19 mouse cellular contexts compared by ENCODE assay signal in the genomic region with DNA sequence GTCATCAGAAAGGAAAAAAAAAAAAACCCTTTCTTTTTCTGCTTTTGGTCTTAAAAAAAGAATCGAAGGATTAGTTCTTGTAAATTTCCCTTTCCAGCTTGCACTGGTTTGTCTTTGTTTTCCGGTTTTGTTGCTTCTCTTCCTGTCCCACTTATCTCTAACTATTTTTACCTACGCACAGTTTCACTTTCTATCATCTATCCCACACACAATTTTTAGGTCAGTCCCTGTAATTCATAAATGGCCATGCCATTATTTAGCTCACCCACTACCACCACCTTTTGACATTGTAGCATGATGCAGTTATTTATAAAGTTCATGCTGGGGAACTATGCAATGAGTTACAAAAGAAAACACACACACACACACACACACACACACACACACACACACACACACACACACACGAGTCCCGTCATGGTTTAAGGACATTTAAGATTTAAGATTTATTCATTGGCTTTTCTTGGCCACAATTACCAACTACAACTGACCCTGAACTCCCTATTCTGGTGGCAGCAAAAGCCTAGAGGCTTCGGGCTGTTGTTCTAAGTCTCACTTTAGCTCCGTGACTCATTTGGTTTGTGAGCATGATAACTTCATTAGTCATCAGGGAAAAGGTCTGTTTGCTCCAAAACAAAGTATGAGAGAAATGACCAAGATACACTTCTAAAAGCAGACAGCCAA.
A peak's percentile ranks its signal among the peaks of the same experiment; 100 is the strongest.
DNase-seq lines count a peak whose midpoint lies in the region; ATAC-seq and TF ChIP-seq lines count a peak whose summit lies in the region.
"Had no signal": no experiment of that assay in that cellular context is flagged by ENCODE, and none has a peak within 500 bp of the region (broad histone marks: within the 10 kb centered on the region; RNA-seq: fewer than 3 reads in every experiment).

No protein-coding gene starts in this region.

- H3K4me2 ChIP-seq in heart, postnatal 0 days (ENCODE audit: low read depth, low read length), result no peak overlapping the region
- peak overlapping the region; percentile 61 for H3K4me2 ChIP-seq in myocyte (ENCODE audit: low read depth)
- no peak overlapping the region for H3K4me2 ChIP-seq in intestine, embryonic 15.5 days (replicated peaks)
- H3K4me2 ChIP-seq in hindbrain, embryonic 13.5 days, result no peak overlapping the region
- H3K4me2 ChIP-seq: limb, embryonic 12.5 days; midbrain, embryonic 13.5 days; neural tube, embryonic 13.5 days had no signal

- no peaks in the 10 kb centered on the region for H3K79me2 ChIP-seq in myocyte (ENCODE audit: control insufficient read depth, insufficient read depth)

- no peak for TF ChIP-seq CTCF in heart, postnatal 0 days (IDR thresholded peaks at IDR 0.05; ENCODE audit: low read depth)

- ATAC-seq in heart, postnatal 0 days (ENCODE audit: insufficient read depth, low read depth), result no peak
- ATAC-seq in CD4-positive, CD25-positive, alpha-beta regulatory T cell, adult 4 months, result peak; percentile 71
- ATAC-seq in intestine, embryonic 15.5 days, result no peak
- no peak for ATAC-seq in hindbrain, embryonic 13.5 days (ENCODE audit: low FRiP score)
- ATAC-seq: hindbrain, postnatal 0 days; midbrain, embryonic 13.5 days had no signal

- no peaks in the 10 kb centered on the region for H3K27me3 ChIP-seq in heart, postnatal 0 days (ENCODE audit: control insufficient read depth, insufficient read depth, low read length)
- H3K27me3 ChIP-seq in myocyte (ENCODE audit: control insufficient read depth, insufficient read depth, insufficient read length), result no peaks in the 10 kb centered on the region
- H3K27me3 ChIP-seq in intestine, embryonic 15.5 days (replicated peaks), result no peaks in the 10 kb centered on the region
- no peaks in the 10 kb centered on the region for H3K27me3 ChIP-seq in hindbrain, embryonic 13.5 days
- H3K27me3 ChIP-seq: limb, embryonic 12.5 days; midbrain, embryonic 13.5 days; neural tube, embryonic 13.5 days had no signal

- no peaks in the 10 kb centered on the region for H3K9me3 ChIP-seq in heart, postnatal 0 days (replicated peaks; ENCODE audit: control insufficient read depth, low read length)
- no peaks in the 10 kb centered on the region for H3K9me3 ChIP-seq in intestine, embryonic 15.5 days
- no peaks in the 10 kb centered on the region for H3K9me3 ChIP-seq in hindbrain, embryonic 13.5 days
- H3K9me3 ChIP-seq: forebrain, embryonic 10.5 days; limb, embryonic 12.5 days; midbrain, embryonic 13.5 days; neural tube, embryonic 13.5 days had no signal

- TF ChIP-seq EP300 in heart, postnatal 0 days (IDR thresholded peaks at IDR 0.05; ENCODE audit: low read depth), result no peak

- no peak overlapping the region for H3ac ChIP-seq in myocyte (ENCODE audit: control insufficient read depth, insufficient read length)

- peak; percentile 12 for DNase-seq in heart, postnatal 0 days (ENCODE audit: low spot score)
- DNase-seq in heart, postnatal 25 days (ENCODE audit: low spot score), result no peak
- DNase-seq in adrenal gland, postnatal 10 days, result peak; percentile 47
- no peak for DNase-seq in frontal cortex, postnatal 25 days (ENCODE audit: low spot score in 2 of 2)
- DNase-seq: cerebellum, postnatal 14 days; heart, postnatal 14 days; kidney, postnatal 36 days; layer of hippocampus, postnatal 36 days; lung, postnatal 36 days; retina, postnatal 1 day had no signal

- no peaks in the 10 kb centered on the region; the same call in 1 of the 2 replicates for H3K4me1 ChIP-seq in heart, postnatal 0 days (ENCODE audit: control insufficient read depth, insufficient read depth)
- H3K4me1 ChIP-seq in intestine, embryonic 15.5 days (replicated peaks), result no peaks in the 10 kb centered on the region
- no peaks in the 10 kb centered on the region for H3K4me1 ChIP-seq in hindbrain, embryonic 13.5 days (replicated peaks)
- H3K4me1 ChIP-seq: forebrain, embryonic 10.5 days; limb, embryonic 12.5 days; midbrain, embryonic 13.5 days; neural tube, embryonic 13.5 days had no signal

- WGBS in heart, postnatal 0 days, result 44% methylated on average over 7 of the region's 7 CpGs
- 73% methylated on average over 7 of the region's 7 CpGs for WGBS in intestine, embryonic 15.5 days
- WGBS in hindbrain, embryonic 13.5 days, result 89% methylated on average over 7 of the region's 7 CpGs

- no peak overlapping the region for H3K4me3 ChIP-seq in heart, postnatal 0 days (ENCODE audit: low read depth, low read length)
- H3K4me3 ChIP-seq in myocyte, result no peak overlapping the region
- no peak overlapping the region for H3K4me3 ChIP-seq in intestine, embryonic 15.5 days (replicated peaks)
- no peak overlapping the region for H3K4me3 ChIP-seq in hindbrain, embryonic 13.5 days
- H3K4me3 ChIP-seq: forebrain, embryonic 10.5 days; limb, embryonic 12.5 days; midbrain, embryonic 13.5 days; neural tube, embryonic 13.5 days had no signal

- H3K36me3 ChIP-seq in heart, postnatal 0 days (replicated peaks; ENCODE audit: control insufficient read depth, insufficient read depth, low read length), result no peaks in the 10 kb centered on the region
- H3K36me3 ChIP-seq in myocyte (ENCODE audit: control insufficient read depth, insufficient read depth), result no peaks in the 10 kb centered on the region
- H3K36me3 ChIP-seq in intestine, embryonic 15.5 days, result no peaks in the 10 kb centered on the region
- no peaks in the 10 kb centered on the region for H3K36me3 ChIP-seq in hindbrain, embryonic 13.5 days
- H3K36me3 ChIP-seq: forebrain, embryonic 10.5 days; limb, embryonic 12.5 days; midbrain, embryonic 13.5 days; neural tube, embryonic 13.5 days had no signal

- no peak for TF ChIP-seq POLR2A in myocyte (IDR thresholded peaks at IDR 0.05; ENCODE audit: insufficient read length, low read depth)

- intact Hi-C loops in heart, postnatal 25 days (cut with DNase I), result no loop called here

- H3K9ac ChIP-seq in heart, postnatal 0 days (replicated peaks; ENCODE audit: low read depth, low read length), result no peak overlapping the region
- no peak overlapping the region for H3K9ac ChIP-seq in intestine, embryonic 15.5 days
- no peak overlapping the region for H3K9ac ChIP-seq in hindbrain, embryonic 13.5 days
- H3K9ac ChIP-seq: limb, embryonic 12.5 days; midbrain, embryonic 13.5 days; neural tube, embryonic 13.5 days had no signal

- no peak overlapping the region for H3K27ac ChIP-seq in heart, postnatal 0 days (ENCODE audit: low read depth)
- no peak overlapping the region for H3K27ac ChIP-seq in intestine, embryonic 15.5 days
- H3K27ac ChIP-seq in hindbrain, embryonic 13.5 days, result no peak overlapping the region
- H3K27ac ChIP-seq: forebrain, embryonic 10.5 days; hindbrain, postnatal 0 days; limb, embryonic 12.5 days; midbrain, embryonic 13.5 days; neural tube, embryonic 13.5 days had no signal

TF ChIP-seq in myocyte, 11 proteins besides CTCF, POLR2A, EP300 and RAD21:
- TF ChIP-seq MYOG (IDR thresholded peaks at IDR 0.05; ENCODE audit: control insufficient read depth in 1 of 3, insufficient read depth in 1 of 3, insufficient read length in 2 of 3, low read depth in 2 of 3) (no peak), TCF12 (IDR thresholded peaks at IDR 0.05; ENCODE audit: insufficient read depth, poor library complexity, severe bottlenecking) (no peak), CEBPB (IDR thresholded peaks at IDR 0.05; ENCODE audit: insufficient read depth, poor library complexity, severe bottlenecking) (no peak), POLR2AphosphoS2 (IDR thresholded peaks at IDR 0.05; ENCODE audit: insufficient read length, low read depth) (no peak)

Comparison
In these comparisons a context has a peak if more than half of its experiments do, and no peak if none do; other contexts are left out.
1. DNase-seq: peak in heart, postnatal 0 days (single experiment) and adrenal gland, postnatal 10 days (single experiment); none in heart, postnatal 25 days (single experiment) and frontal cortex, postnatal 25 days (0 of 2).